Mouse (Mus musculus) B cell, adult 62 days (primary cell): ENCODE data around the gene Allc. TPM values are rescaled to one million over a fixed set of nuclear protein-coding genes. Genes with fewer than 3 reads are reported as not detected.

ENCODE experiments used
- total RNA-seq: library from RNA; stranded (reverse); gene quantifications from 4 replicates; pipeline ENCODE4 v1.2.4, GENCODE M21; 2023

Gene Allc
- not detected in 4 replicates for total RNA-seq

GRCm38 (mm10) chr12:28582423-28582822 is at the start of gene Allc:
Allc (minus strand) TSS chr12:28582523.

GRCm38 (mm10) chr12:28623195-28623594 is 40.9 kb upstream of the Allc start, which contains the start of gene Colec11:
Colec11 (minus strand) TSS chr12:28623377.

GRCm38 (mm10) chr12:28552299-28552698 is 30.0 kb downstream of the Allc start, which contains the start of gene Dcdc2c:
Dcdc2c (minus strand) TSS chr12:28552399.

Other genes starting within 250 kb of the Allc start
- gene Dcdc2c, start 30.1 kb downstream of the Allc start, total RNA-seq = 0.82 to 1.4 TPM (median 1.1 TPM) in 4 replicates
- gene Colec11, start 40.9 kb upstream of the Allc start, total RNA-seq = not detected in 4 replicates
- 1,031 to 1,138 TPM (median 1,053 TPM) in 4 replicates for gene Rps7, start 53.4 kb upstream of the Allc start, total RNA-seq
- gene Rnaseh1, start 67.1 kb upstream of the Allc start, total RNA-seq = 25.1 to 38.5 TPM (median 30.6 TPM) in 4 replicates
- gene Adi1, start 92.7 kb upstream of the Allc start, total RNA-seq = 58.4 to 72.1 TPM (median 60.8 TPM) in 4 replicates
- gene Trappc12, start 167.9 kb upstream of the Allc start, total RNA-seq = 47.0 to 58.8 TPM (median 52.1 TPM) in 4 replicates
- gene Eipr1, start 169.3 kb upstream of the Allc start, total RNA-seq = 22.2 to 36.0 TPM (median 30.6 TPM) in 4 replicates